Mouse (Mus musculus): ENCODE data around the gene Tnni1.
A peak's percentile ranks its signal among the peaks of the same experiment; 100 is the strongest.

The Tnni1 gene

GRCm38 (mm10) chr1:135767324-135767890, 11.8 kb upstream of the Tnni1 start:
- DNase-seq (ENCODE audit: low spot score) = no peak

- no peak for DNase-seq (ENCODE audit: low spot score)
Measured at GRCm38 (mm10) chr1:135768400-135768799, 10.8 kb upstream of the Tnni1 start.

DNA sequence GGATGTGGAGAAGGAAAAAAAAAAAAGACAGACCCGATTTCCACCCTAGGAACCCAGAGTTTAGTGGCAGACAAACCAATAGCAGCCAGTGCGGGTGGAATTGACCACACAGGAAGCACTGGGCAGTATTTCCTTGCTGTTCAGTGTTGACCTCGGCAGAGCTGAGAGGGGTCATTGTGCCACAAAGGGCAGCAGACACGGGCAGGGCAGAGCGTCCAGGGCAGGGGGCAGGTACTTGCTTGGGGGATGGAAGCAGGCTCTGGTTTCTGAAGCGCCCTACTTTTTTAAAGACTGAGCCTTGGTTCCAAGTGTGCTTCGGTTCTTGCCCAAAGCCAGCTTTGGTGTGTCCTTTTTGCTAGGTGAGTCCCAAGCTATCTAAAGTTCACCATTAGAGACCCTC, 9.0 kb upstream of the Tnni1 start:
- no peak for DNase-seq (ENCODE audit: low spot score)

DNA sequence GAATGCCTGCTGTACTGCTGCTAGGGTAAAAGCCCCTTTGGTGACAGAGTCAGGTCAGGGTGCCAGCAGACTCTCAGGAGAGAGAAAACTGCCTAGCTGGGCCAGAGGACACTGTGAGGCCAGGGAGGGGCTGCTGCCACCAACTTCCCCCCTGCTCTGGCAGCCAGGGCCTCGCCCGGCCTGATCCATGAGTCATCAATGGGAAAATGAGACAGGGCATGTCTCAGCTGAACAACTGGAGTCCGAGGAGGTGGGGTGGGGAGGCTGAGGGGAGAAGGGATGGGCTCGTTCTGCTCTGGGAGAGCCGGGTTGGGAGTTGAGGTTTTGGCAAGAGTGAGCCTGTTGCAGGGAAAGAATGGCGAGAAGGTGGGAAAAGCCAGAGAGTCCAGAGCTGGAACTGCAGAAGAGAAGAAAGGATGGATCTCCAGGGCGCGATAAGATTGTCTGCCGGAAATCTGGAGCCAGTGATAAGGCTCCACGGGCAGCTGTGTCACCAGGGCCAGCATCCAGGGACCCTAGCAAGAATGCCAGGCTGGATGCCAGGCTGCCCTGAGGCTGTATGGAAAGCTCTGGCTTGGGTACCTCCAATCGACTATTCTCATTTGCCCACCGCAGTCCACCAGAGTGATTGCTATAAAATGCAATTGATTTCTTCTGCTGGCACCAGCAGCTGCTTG, 8.2 kb upstream of the Tnni1 start:
- peak; percentile 50 for DNase-seq (ENCODE audit: low spot score)

DNA sequence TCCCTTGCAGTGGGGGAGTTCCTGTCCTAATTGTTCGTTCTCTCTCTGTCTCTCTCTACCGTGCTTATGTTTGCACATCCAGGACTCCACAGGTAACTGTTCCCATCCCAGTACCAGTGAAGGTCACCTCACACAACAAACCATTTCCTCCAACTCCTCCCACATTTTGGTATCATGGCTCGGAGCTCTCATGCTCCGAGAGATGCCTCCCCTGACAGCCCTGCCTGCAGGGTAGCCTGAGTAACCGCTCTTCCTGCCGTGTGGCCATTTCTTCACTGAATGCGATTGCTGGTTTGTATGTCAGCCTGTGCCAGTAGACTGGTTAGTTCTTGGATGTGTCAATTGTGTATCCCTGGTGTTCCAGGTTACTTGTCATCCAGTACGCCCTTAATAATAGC, 7.7 kb upstream of the Tnni1 start:
- no peak for DNase-seq (ENCODE audit: low spot score)

DNA sequence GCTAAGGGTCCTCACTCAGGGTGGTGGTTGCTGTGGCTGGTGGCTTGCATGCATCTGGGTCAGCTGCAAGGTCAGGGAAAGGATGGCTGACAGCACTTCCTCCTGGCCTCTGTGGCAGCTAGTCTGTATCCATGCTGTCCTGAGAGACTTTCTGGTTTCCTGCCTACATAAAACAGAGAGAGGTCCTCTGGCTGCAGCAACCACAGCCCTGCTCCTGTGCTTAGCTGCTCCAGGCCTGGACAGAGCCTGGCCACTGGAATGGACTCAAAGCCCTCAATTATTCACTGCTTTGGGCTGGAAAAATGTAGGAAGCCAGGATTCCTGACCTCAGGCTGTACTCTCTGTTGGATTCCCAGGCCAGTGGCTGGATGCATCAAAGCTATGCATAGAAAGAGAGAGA, 2.6 kb upstream of the Tnni1 start:
- DNase-seq (ENCODE audit: low spot score) = no peak

- DNase-seq (ENCODE audit: low spot score) = no peak
Measured at GRCm38 (mm10) chr1:135777046-135777445, 2.2 kb upstream of the Tnni1 start.

- DNase-seq (ENCODE audit: low spot score) = no peak
Measured at GRCm38 (mm10) chr1:135780649-135781048, 1.4 kb downstream of the Tnni1 start.

- peak; percentile 34 for DNase-seq (ENCODE audit: low spot score)
Measured at GRCm38 (mm10) chr1:135781220-135781619, 2.0 kb downstream of the Tnni1 start.

DNA sequence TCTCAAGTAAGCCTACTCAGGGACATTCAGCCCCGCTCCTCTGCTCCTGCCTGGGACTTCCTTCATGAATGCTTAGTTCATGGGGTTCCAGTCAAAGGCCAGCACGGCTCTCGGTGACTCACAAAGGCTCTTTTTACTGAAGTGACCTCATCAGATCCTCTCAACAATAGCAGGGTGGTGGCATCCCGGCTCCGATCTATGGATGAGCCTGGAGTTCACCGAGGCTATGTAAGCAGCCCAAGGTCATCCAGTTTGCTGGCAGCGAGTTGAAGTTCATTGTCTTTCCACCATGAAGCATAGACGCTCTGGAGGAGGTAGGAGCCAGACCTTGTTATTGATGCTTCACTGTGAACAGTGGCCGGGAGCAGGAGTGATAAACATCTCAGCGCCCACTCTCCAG, 3.6 kb downstream of the Tnni1 start:
- DNase-seq (ENCODE audit: low spot score) = no peak

- peak; percentile 34 for DNase-seq (ENCODE audit: low spot score)
Measured at GRCm38 (mm10) chr1:135787799-135788198, 8.6 kb downstream of the Tnni1 start.

GRCm38 (mm10) chr1:135788708-135789107, 9.5 kb downstream of the Tnni1 start:
- no peak for DNase-seq (ENCODE audit: low spot score)

GRCm38 (mm10) chr1:135789815-135790214, 10.6 kb downstream of the Tnni1 start:
- DNase-seq (ENCODE audit: low spot score) = no peak

GRCm38 (mm10) chr1:135792143-135792939, 13.1 kb downstream of the Tnni1 start:
- no peak for DNase-seq (ENCODE audit: low spot score)

- DNase-seq (ENCODE audit: low spot score) = no peak
Measured at GRCm38 (mm10) chr1:135793370-135794215, 14.4 kb downstream of the Tnni1 start.

DNA sequence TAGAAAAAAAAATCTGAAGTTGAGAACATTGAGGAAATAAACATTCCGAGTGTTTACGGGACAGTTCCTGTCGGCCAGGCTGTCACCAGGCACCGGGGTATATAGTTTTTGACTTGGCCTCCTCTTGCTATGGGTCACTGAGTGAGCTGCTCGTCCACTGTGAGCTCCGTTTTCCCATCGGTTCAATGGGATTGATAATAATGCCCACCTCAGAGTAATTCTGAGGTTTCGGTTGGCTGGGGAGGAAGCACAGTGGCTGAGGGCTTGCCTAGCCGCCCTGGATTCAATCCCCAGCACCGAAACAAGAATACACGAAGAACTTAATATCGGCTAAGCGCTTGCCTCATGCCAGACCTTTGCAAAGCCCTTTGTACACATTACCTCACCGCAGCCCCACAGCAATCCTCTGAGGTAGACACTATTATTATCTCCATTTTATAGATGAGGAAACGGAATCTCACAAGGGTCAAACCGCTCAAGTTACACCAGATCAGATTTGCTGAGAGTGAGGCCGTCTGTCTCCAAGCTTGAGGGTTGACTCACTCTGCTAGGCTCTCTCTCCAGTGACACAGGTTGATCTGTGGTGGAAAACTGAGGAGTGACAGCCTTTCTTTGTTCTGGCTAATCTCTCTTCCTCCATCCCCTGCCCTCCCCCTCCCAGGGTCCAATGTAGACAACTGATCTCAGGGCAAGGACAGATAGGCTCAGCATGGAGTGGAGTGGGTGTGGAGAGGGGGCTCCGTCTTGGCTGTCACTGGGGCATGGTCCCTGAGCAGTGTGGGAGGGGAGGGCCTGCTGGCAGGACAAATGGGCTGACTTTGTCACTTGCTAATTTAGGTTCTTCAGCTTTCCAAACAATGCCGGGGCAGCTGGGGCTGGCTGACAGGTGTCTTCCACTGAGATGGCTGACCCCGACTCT, 15.2 kb downstream of the Tnni1 start:
- no peak for DNase-seq (ENCODE audit: low spot score)

GRCm38 (mm10) chr1:135798492-135798891, 19.3 kb downstream of the Tnni1 start:
- no peak for DNase-seq (ENCODE audit: low spot score)

- no peak for DNase-seq (ENCODE audit: low spot score)
Measured at GRCm38 (mm10) chr1:135799109-135799627, 19.9 kb downstream of the Tnni1 start.

DNA sequence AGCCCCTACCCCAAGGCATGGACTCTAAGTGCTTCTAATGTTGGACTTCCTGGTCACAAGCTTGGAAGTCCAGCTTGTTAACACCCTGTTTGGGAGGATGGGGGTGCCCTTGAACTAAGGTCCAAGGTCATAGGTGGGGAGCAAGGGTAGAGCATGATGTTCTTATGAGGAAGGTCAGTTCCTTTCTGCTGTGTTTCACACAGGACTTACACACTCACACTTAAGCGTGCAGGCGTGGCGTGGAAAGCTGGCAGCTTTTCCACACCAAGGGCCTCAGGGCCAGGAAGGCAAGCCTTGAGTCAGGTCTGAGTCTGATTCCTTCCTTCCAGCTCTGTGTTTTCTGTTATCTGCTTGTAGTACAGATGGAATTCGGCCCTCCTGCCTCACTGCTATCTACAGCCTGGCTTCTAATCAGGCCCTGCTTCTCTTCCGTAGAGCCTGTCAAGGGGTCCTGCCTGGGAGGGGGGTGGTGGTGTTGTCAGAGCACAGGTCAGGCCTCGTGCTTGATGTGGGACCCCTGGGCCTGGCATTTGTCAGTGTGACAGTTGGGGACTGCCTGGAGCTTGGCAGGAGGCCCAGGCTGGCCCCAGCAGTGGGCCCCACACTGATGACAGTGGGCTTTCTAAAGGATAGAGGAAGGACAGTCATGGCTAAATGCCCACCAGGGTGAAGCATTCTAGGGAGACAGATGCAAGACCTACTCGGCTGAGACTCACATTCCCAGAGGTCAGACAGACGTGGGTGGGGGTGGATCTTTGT, 21.1 kb downstream of the Tnni1 start:
- no peak for DNase-seq (ENCODE audit: low spot score)

DNA sequence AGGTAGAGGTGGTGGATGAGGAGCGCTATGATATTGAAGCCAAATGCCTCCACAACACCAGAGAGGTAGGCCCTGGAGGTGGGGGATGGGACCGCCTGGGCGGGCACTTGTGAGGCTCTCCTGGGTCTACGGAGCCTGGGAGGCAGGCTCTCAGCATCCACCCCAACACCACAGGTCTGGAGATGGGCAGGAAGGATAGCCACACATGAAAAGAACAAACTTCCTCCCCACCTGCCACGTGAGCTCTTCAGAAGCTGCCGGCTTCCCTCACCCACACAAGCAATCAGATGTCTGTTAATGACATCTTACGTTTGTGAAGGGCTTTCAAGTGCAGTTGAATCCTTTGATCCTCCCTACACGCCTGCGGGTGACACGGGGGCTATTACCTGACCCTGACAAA, 28.3 kb downstream of the Tnni1 start:
- no peak for DNase-seq (ENCODE audit: low spot score)

Measured in ovary, adult 18-20 months (tissue).